Mouse (Mus musculus) CH12.LX (cell line): ENCODE measurements around the gene Eml6. TPM values are rescaled to one million over a fixed set of nuclear protein-coding genes. Genes with fewer than 3 reads are reported as not detected.

Source experiments
- DNase-seq: peaks from one replicate; pipeline ENCODE4 v3.0.0-alpha.2; 2013; ENCODE audit errors: extremely low read depth
- H3K27ac ChIP-seq: 2 replicates; pipeline ENCODE4 v1.5.1; 2012; ENCODE audit warnings: low read depth, mild to moderate bottlenecking, control low read depth, moderate library complexity; ENCODE audit not compliant: insufficient read depth
- H3K27me3 ChIP-seq: replicated peaks from 2 replicates; pipeline ENCODE3; 2012; ENCODE audit warnings: inconsistent platforms
- H3K36me3 ChIP-seq, 2 experiments: replicated peaks in 1 of 2; 2 replicates each; pipeline versions ENCODE3 to v1.6.1; 2012; ENCODE audit warnings: inconsistent platforms in 1 of 2, low read length in 1 of 2, mild to moderate bottlenecking in 1 of 2, mixed read lengths in 1 of 2, moderate library complexity in 1 of 2; ENCODE audit not compliant: control insufficient read depth in 1 of 2, insufficient read depth in 1 of 2
- H3K4me1 ChIP-seq, 2 experiments: 2 replicates each; pipeline ENCODE4 v1.6.1; 2012; ENCODE audit warnings: inconsistent platforms in 1 of 2, moderate library complexity in 1 of 2; ENCODE audit not compliant: insufficient read depth in 2 of 2, control insufficient read depth in 1 of 2
- H3K4me2 ChIP-seq: 2 replicates; pipeline ENCODE4 v1.6.1; 2012; ENCODE audit warnings: low read depth, mild to moderate bottlenecking, control low read depth; ENCODE audit not compliant: poor library complexity, insufficient read depth, severe bottlenecking
- H3K4me3 ChIP-seq, 3 experiments: fragments of 150-350 bp in 1 of 3; sonication (generic) in 1 of 3; replicated peaks in 1 of 3; 2 replicates each; pipeline versions ENCODE3 to v1.5.1; 2011 to 2012; ENCODE audit warnings: low read depth in 2 of 3, low read length in 2 of 3, mild to moderate bottlenecking in 2 of 3, moderate library complexity in 2 of 3, control low read depth in 1 of 3, improper control_type of control experiment in 1 of 3, inconsistent platforms in 1 of 3, mixed read lengths in 1 of 3; ENCODE audit not compliant: poor library complexity in 1 of 3
- H3K79me2 ChIP-seq: replicated peaks from 2 replicates; pipeline ENCODE4 v1.6.1; 2012; ENCODE audit warnings: mild to moderate bottlenecking, moderate library complexity; ENCODE audit not compliant: control insufficient read depth, poor library complexity, insufficient read depth, severe bottlenecking; ENCODE audit errors: extremely low read depth
- H3K9ac ChIP-seq: 2 replicates; pipeline ENCODE4 v1.6.1; 2012; ENCODE audit warnings: low read depth, mild to moderate bottlenecking, control low read depth, moderate library complexity; ENCODE audit not compliant: insufficient read depth
- H3K9me3 ChIP-seq: replicated peaks from 2 replicates; pipeline ENCODE3; 2012; ENCODE audit warnings: low read length, inconsistent platforms, mixed read lengths
- BHLHE40 ChIP-seq: IDR thresholded peaks from 2 replicates; pipeline ENCODE4 v1.6.1; 2011; ENCODE audit warnings: mild to moderate bottlenecking, low read depth, low read length, improper control_type of control experiment
- CHD1 ChIP-seq: IDR thresholded peaks from 2 replicates; pipeline ENCODE4 v1.6.1; 2012; ENCODE audit warnings: low read depth, low read length, improper control_type of control experiment, inconsistent platforms
- ELF1 ChIP-seq: IDR thresholded peaks from 2 replicates; pipeline ENCODE4 v1.6.1; 2014; ENCODE audit warnings: low read depth, mild to moderate bottlenecking, inconsistent platforms, low read length, improper control_type of control experiment
- EP300 ChIP-seq: IDR thresholded peaks from 2 replicates; pipeline ENCODE4 v1.6.1; 2011; ENCODE audit warnings: low read length, improper control_type of control experiment
- GABPA ChIP-seq: IDR thresholded peaks from 2 replicates; pipeline ENCODE4 v1.6.1; 2012; ENCODE audit warnings: low read depth, low read length, improper control_type of control experiment, inconsistent platforms; ENCODE audit not compliant: insufficient replicate concordance
- HCFC1 ChIP-seq: IDR thresholded peaks from 2 replicates; pipeline ENCODE4 v1.6.1; 2012; ENCODE audit warnings: low read depth, mild to moderate bottlenecking, inconsistent platforms, low read length, improper control_type of control experiment
- IRF4 ChIP-seq: IDR thresholded peaks from 2 replicates; pipeline ENCODE4 v1.6.1; 2014; ENCODE audit warnings: low read depth, mild to moderate bottlenecking, inconsistent platforms, low read length, improper control_type of control experiment
- JUN ChIP-seq: IDR thresholded peaks from 2 replicates; pipeline ENCODE4 v1.6.1; 2011; ENCODE audit warnings: low read depth, mild to moderate bottlenecking, low read length, improper control_type of control experiment, moderate library complexity; ENCODE audit not compliant: insufficient read depth
- JUND ChIP-seq: conservative IDR thresholded peaks from 2 replicates; pipeline ENCODE4 v1.6.1; 2011; ENCODE audit warnings: low read depth, low read length, improper control_type of control experiment
- KAT2A ChIP-seq: IDR thresholded peaks from 2 replicates; pipeline ENCODE4 v1.6.1; 2012; ENCODE audit warnings: low read length, improper control_type of control experiment, inconsistent platforms; ENCODE audit not compliant: insufficient replicate concordance
- MAX ChIP-seq: IDR thresholded peaks from 2 replicates; pipeline ENCODE4 v1.6.1; 2011; ENCODE audit warnings: low read length, improper control_type of control experiment
- MEF2A ChIP-seq: IDR thresholded peaks from 2 replicates; pipeline ENCODE4 v1.6.1; 2014; ENCODE audit warnings: low read depth, mild to moderate bottlenecking, inconsistent platforms, low read length, improper control_type of control experiment, borderline replicate concordance
- MYC ChIP-seq: IDR thresholded peaks from 2 replicates; pipeline ENCODE4 v1.6.1; 2011; ENCODE audit warnings: low read depth, mild to moderate bottlenecking, improper control_type of control experiment, low read length
- NRF1 ChIP-seq: IDR thresholded peaks from 2 replicates; pipeline ENCODE4 v1.6.1; 2014; ENCODE audit warnings: low read depth, mild to moderate bottlenecking, inconsistent platforms, low read length, improper control_type of control experiment, moderate library complexity
- RCOR1 ChIP-seq: conservative IDR thresholded peaks from 2 replicates; pipeline ENCODE4 v1.6.1; 2012; ENCODE audit warnings: low read depth, mild to moderate bottlenecking, inconsistent platforms, low read length, improper control_type of control experiment
- SMC3 ChIP-seq: IDR thresholded peaks from 2 replicates; pipeline ENCODE4 v1.6.1; 2011; ENCODE audit warnings: low read depth, low read length, improper control_type of control experiment
- TCF12 ChIP-seq: IDR thresholded peaks from 2 replicates; pipeline ENCODE4 v1.6.1; 2014; ENCODE audit warnings: low read depth, mild to moderate bottlenecking, inconsistent platforms, low read length, improper control_type of control experiment
- UBTF ChIP-seq: IDR thresholded peaks from 2 replicates; pipeline ENCODE4 v1.6.1; 2012; ENCODE audit warnings: low read depth, mild to moderate bottlenecking, inconsistent platforms, low read length, improper control_type of control experiment, moderate library complexity
- USF1 ChIP-seq: IDR thresholded peaks from 2 replicates; pipeline ENCODE4 v1.6.1; 2014; ENCODE audit warnings: low read depth, mild to moderate bottlenecking, inconsistent platforms, low read length, improper control_type of control experiment
- ZKSCAN1 ChIP-seq: IDR thresholded peaks from 2 replicates; pipeline ENCODE4 v1.6.1; 2012; ENCODE audit warnings: low read depth, inconsistent platforms, low read length, improper control_type of control experiment, borderline replicate concordance
- ZNF384 ChIP-seq: IDR thresholded peaks from 2 replicates; pipeline ENCODE4 v1.6.1; 2012; ENCODE audit warnings: low read depth, low read length, improper control_type of control experiment, inconsistent platforms
- dilution Hi-C: fragments of 300-500 bp; cut with MboI; formaldehyde crosslinking; loops from 2 replicates; pipeline ENCODE4 v1.14.3; 2020; ENCODE audit warnings: low sequenced_read_pairs; ENCODE audit not compliant: extremely low pct_unique_long_range_greater_than_20kb, extremely low pct_ligation_motif_present
- in situ Hi-C: fragments of 300-500 bp; cut with MboI; formaldehyde crosslinking; loops from 3 replicates; pipeline ENCODE4 v1.14.3; 2019; ENCODE audit warnings: low sequenced_read_pairs, low pct_ligation_motif_present, low pct_unique_long_range_greater_than_20kb, mixed read lengths
- polyA plus RNA-seq: library from polyadenylated mRNA; unstranded; fragments of >175 nt; gene quantifications from 2 replicates; pipeline ENCODE4 v1.2.1, GENCODE M21; 2012; ENCODE audit warnings: low read depth; ENCODE audit not compliant: insufficient read length
- total RNA-seq, 2 experiments: library from RNA; depleted of rRNA; stranded (reverse); fragments of 300-350 nt in 1 of 2; fragments of >200 nt in 1 of 2; gene quantifications; 2 replicates each; pipeline ENCODE4 v1.2.3; 2012 to 2014

The Eml6 gene
- total and polyA plus RNA-seq, 3 experiments: 3.1 to 3.7 (median 3.2) TPM

DNA sequence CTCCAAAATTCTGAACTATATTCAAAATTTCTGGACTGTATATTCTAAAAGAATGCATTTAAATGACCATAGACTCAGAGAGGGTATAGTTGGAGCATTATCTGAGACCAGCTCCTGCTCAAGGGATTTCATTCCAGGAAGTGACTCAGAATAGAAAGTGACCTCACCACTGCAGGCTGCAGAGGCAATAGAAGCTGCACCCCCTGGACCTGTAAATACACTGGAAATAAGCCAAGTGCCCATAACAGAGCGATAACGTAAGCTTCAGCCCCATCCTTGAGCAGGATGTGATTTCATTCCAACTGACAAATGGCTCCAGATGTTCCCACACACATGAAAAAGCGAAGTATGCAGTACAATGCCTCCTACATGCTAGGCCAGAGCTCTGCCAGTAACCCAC is 186.1 kb downstream of the Eml6 start:
- dilution Hi-C loops: no loop called here
- no peak overlapping the region for H3K4me3 ChIP-seq

DNA sequence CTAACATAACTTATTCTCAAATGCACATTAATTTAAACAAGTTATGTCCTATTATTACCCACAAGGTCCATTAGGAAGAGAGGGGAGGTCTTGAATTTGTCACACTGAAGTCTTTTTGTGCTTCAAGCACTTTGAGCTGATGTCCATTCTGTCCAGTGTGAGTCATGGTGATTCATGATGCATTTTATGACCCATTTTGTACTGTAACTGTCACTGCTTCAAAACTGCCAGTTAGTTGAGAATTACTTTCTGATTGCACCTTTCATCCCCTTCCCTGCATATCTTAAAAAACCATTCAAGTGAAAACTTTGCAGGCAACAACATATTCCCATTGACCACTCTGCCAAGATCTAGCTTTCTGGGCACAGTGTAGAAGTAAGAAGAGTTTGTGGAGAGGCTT is 188.8 kb downstream of the Eml6 start:
- DNase-seq: no peak
- no peaks in the 10 kb centered on the region for H3K36me3 ChIP-seq
- dilution Hi-C loops: no loop called here
- no peaks in the 10 kb centered on the region for H3K79me2 ChIP-seq
- TF ChIP-seq HCFC1: no peak
- no peak for TF ChIP-seq ZKSCAN1
- TF ChIP-seq GABPA: no peak
- TF ChIP-seq JUN: no peak
- TF ChIP-seq ZNF384: no peak
- no peak for TF ChIP-seq RCOR1
- TF ChIP-seq USF1: no peak
- no peak for TF ChIP-seq JUND
- no peak for TF ChIP-seq TCF12
- TF ChIP-seq UBTF: no peak
- TF ChIP-seq MYC: no peak
- TF ChIP-seq KAT2A: no peak
- no peaks in the 10 kb centered on the region for H3K9me3 ChIP-seq
- H3K27ac ChIP-seq: no peak overlapping the region
- H3K4me3 ChIP-seq: no peak overlapping the region
- no peak overlapping the region for H3K9ac ChIP-seq
- no peak overlapping the region for H3K4me2 ChIP-seq
- H3K27me3 ChIP-seq: no peaks in the 10 kb centered on the region
- H3K4me1 ChIP-seq: peaks cover 3 to 7% of the 10 kb centered on the region in 2 experiments
- in situ Hi-C loops: no loop called here

More for the DNA sequence above, 186.1 kb downstream of the Eml6 start:
- in situ Hi-C loops: no loop called here
- Histone ChIP-seq H3K4me2 (no peak overlapping the region), H3K79me2 (no peaks in the 10 kb centered on the region), H3K9ac (no peak overlapping the region), H3K27me3 (no peaks in the 10 kb centered on the region), H3K27ac (no peak overlapping the region), H3K9me3 (no peaks in the 10 kb centered on the region), H3K36me3 (no peaks in the 10 kb centered on the region), H3K4me1 (peaks cover 3 to 7% of the 10 kb centered on the region in 2 experiments)
- TF ChIP-seq JUN (peak; percentile 61), BHLHE40 (no peak), MEF2A (peak; percentile 81), JUND (peak; percentile 70), EP300 (0 out of 2 replicates have a peak, but pooled peaks have one; percentile 20)
- peak; percentile 29 for DNase-seq

DNA sequence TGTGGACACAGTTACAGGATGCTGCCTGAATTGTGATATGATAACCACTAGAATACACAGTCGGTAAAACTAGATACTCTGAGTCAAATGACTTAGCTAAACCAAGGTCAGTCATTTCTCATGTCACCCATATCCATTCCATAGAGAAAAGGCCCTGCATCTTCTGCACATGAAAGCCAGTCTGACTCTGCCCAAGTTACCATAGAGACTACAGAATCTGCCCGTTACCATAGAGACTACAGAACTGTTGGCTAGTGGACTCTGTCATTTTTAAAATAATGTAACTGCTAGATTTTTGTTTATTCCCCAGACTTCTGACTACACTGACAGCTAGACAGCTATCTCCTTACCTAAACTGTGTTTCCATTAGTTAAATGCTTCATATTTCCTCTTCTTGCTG is 198.1 kb downstream of the Eml6 start:
- no peak for TF ChIP-seq CHD1
- no peak for TF ChIP-seq SMC3
- TF ChIP-seq JUND: no peak
- no peak for TF ChIP-seq NRF1
- TF ChIP-seq IRF4: no peak
- no peak for TF ChIP-seq ELF1
- TF ChIP-seq MAX: no peak
- no peak for TF ChIP-seq JUN
- no peak for TF ChIP-seq RCOR1
- TF ChIP-seq, all 38 proteins: peak for 0
- peaks cover 4 to 11% of the 10 kb centered on the region in 2 experiments for H3K36me3 ChIP-seq
- H3K4me3 ChIP-seq: no peak overlapping the region
- no peaks in the 10 kb centered on the region for H3K27me3 ChIP-seq
- H3K79me2 ChIP-seq: no peaks in the 10 kb centered on the region
- peaks cover 0 to 3% of the 10 kb centered on the region in 2 experiments; a peak in 1 of 4 replicates for H3K4me1 ChIP-seq
- dilution Hi-C loops: no loop called here
- in situ Hi-C loops: no loop called here
- DNase-seq: no peak
- no peak overlapping the region for H3K9ac ChIP-seq
- H3K27ac ChIP-seq: no peak overlapping the region
- H3K9me3 ChIP-seq: peaks cover 2% of the 10 kb centered on the region
- H3K4me2 ChIP-seq: no peak overlapping the region
